Mouse (Mus musculus): ENCODE results near the gene Fbxl17. TPM values are rescaled to one million over a fixed set of nuclear protein-coding genes. Genes with fewer than 3 reads are reported as not detected.

Gene Fbxl17
- polyA plus RNA-seq, 1 experiment from 2014 or later, result 7.7 TPM

- ATAC-seq (ENCODE audit: insufficient number of reproducible peaks, insufficient read depth, low FRiP score, low TSS enrichment, low read depth), result 0 out of 2 replicates have a peak, but pooled peaks have one; percentile 67
Observed at GRCm38 (mm10) chr17:63203582-63204190, 296.1 kb downstream of the Fbxl17 start.

GRCm38 (mm10) chr17:63198703-63199102 is 301.1 kb downstream of the Fbxl17 start:
- H3K4me3 ChIP-seq, result no peak overlapping the region
- H3K36me3 ChIP-seq, result no peaks in the 10 kb centered on the region
- H3K27ac ChIP-seq, result no peak overlapping the region
- H3K4me2 ChIP-seq, result no peak overlapping the region
- H3K9ac ChIP-seq, result no peak overlapping the region
- WGBS, result 90% methylated on average over 1 of the region's 1 CpGs
- ATAC-seq (ENCODE audit: insufficient number of reproducible peaks, insufficient read depth, low FRiP score, low TSS enrichment, low read depth), result no peak
- 0 out of 2 replicates have a peak, but pooled peaks cover 7% of the 10 kb centered on the region for H3K4me1 ChIP-seq
- no peaks in the 10 kb centered on the region for H3K9me3 ChIP-seq
- H3K27me3 ChIP-seq, result no peaks in the 10 kb centered on the region

More at GRCm38 (mm10) chr17:63203582-63204190, 296.1 kb downstream of the Fbxl17 start:
- 0 out of 2 replicates have a peak, but pooled peaks cover 3% of the 10 kb centered on the region for H3K4me1 ChIP-seq
- no peak overlapping the region for H3K4me2 ChIP-seq
- 65% methylated on average over 8 of the region's 8 CpGs for WGBS
- no peak overlapping the region for H3K9ac ChIP-seq
- no peaks in the 10 kb centered on the region for H3K9me3 ChIP-seq
- no peak overlapping the region for H3K4me3 ChIP-seq
- no peaks in the 10 kb centered on the region for H3K36me3 ChIP-seq
- H3K27ac ChIP-seq, result no peak overlapping the region
- H3K27me3 ChIP-seq, result no peaks in the 10 kb centered on the region

- Histone ChIP-seq H3K4me1 (0 out of 2 replicates have a peak, but pooled peaks cover 7% of the 10 kb centered on the region), H3K4me2 (no peak overlapping the region), H3K4me3 (no peak overlapping the region), H3K27me3 (no peaks in the 10 kb centered on the region), H3K27ac (no peak overlapping the region), H3K9me3 (no peaks in the 10 kb centered on the region), H3K36me3 (no peaks in the 10 kb centered on the region), H3K9ac (no peak overlapping the region)
- no peak for ATAC-seq (ENCODE audit: insufficient number of reproducible peaks, insufficient read depth, low FRiP score, low TSS enrichment, low read depth)
- WGBS, result 90% methylated on average over 2 of the region's 2 CpGs
Observed at GRCm38 (mm10) chr17:63195496-63195895, 304.3 kb downstream of the Fbxl17 start.

GRCm38 (mm10) chr17:63193196-63193595 is 306.6 kb downstream of the Fbxl17 start:
- Histone ChIP-seq H3K27me3 (no peaks in the 10 kb centered on the region), H3K36me3 (no peaks in the 10 kb centered on the region), H3K4me3 (no peak overlapping the region), H3K4me1 (0 out of 2 replicates have a peak, but pooled peaks cover 7% of the 10 kb centered on the region), H3K9ac (no peak overlapping the region), H3K27ac (no peak overlapping the region), H3K9me3 (no peaks in the 10 kb centered on the region), H3K4me2 (no peak overlapping the region)
- ATAC-seq (ENCODE audit: insufficient number of reproducible peaks, insufficient read depth, low FRiP score, low TSS enrichment, low read depth), result no peak
- WGBS, result 70% methylated on average over 7 of the region's 7 CpGs

GRCm38 (mm10) chr17:63191345-63191744 is 308.5 kb downstream of the Fbxl17 start:
- H3K9me3 ChIP-seq, result no peaks in the 10 kb centered on the region
- no peak overlapping the region for H3K27ac ChIP-seq
- no peak overlapping the region for H3K4me2 ChIP-seq
- H3K27me3 ChIP-seq, result no peaks in the 10 kb centered on the region
- no peak overlapping the region for H3K9ac ChIP-seq
- no peaks in the 10 kb centered on the region for H3K36me3 ChIP-seq
- H3K4me1 ChIP-seq, result 0 out of 2 replicates have a peak, but pooled peaks cover 7% of the 10 kb centered on the region
- H3K4me3 ChIP-seq, result no peak overlapping the region
- no peak for ATAC-seq (ENCODE audit: insufficient number of reproducible peaks, insufficient read depth, low FRiP score, low TSS enrichment, low read depth)
- 77% methylated on average over 8 of the region's 8 CpGs for WGBS

GRCm38 (mm10) chr17:63189274-63189673 is 310.5 kb downstream of the Fbxl17 start:
- H3K27ac ChIP-seq, result no peak overlapping the region
- H3K36me3 ChIP-seq, result no peaks in the 10 kb centered on the region
- no peak overlapping the region for H3K4me3 ChIP-seq
- H3K9ac ChIP-seq, result no peak overlapping the region
- no peak overlapping the region for H3K4me2 ChIP-seq
- no peak for ATAC-seq (ENCODE audit: insufficient number of reproducible peaks, insufficient read depth, low FRiP score, low TSS enrichment, low read depth)
- H3K4me1 ChIP-seq, result peaks cover 8% of the 10 kb centered on the region; the same call in 1 of the 2 replicates
- no peaks in the 10 kb centered on the region for H3K27me3 ChIP-seq
- no peaks in the 10 kb centered on the region for H3K9me3 ChIP-seq
- 88% methylated on average over 8 of the region's 8 CpGs for whole genome bisulfite sequencing

- WGBS, result 61% methylated on average over 9 of the region's 9 CpGs
- H3K4me1 ChIP-seq, result peaks cover 3% of the 10 kb centered on the region; the same call in 1 of the 2 replicates
Observed at GRCm38 (mm10) chr17:63185531-63185930, 314.3 kb downstream of the Fbxl17 start.

GRCm38 (mm10) chr17:63184844-63185504 is 314.8 kb downstream of the Fbxl17 start:
- Histone ChIP-seq H3K9ac (no peak overlapping the region), H3K4me1 (peaks cover 3% of the 10 kb centered on the region; the same call in 1 of the 2 replicates), H3K36me3 (no peaks in the 10 kb centered on the region), H3K27ac (no peak overlapping the region), H3K4me2 (no peak overlapping the region), H3K9me3 (no peaks in the 10 kb centered on the region), H3K27me3 (no peaks in the 10 kb centered on the region), H3K4me3 (no peak overlapping the region)
- no peak for ATAC-seq (ENCODE audit: insufficient number of reproducible peaks, insufficient read depth, low FRiP score, low TSS enrichment, low read depth)
- 75% methylated on average over 10 of the region's 10 CpGs for WGBS

More at GRCm38 (mm10) chr17:63185531-63185930, 314.3 kb downstream of the Fbxl17 start:
- Histone ChIP-seq H3K27ac (no peak overlapping the region), H3K9me3 (no peaks in the 10 kb centered on the region), H3K4me3 (no peak overlapping the region), H3K36me3 (no peaks in the 10 kb centered on the region), H3K4me2 (no peak overlapping the region), H3K9ac (no peak overlapping the region), H3K27me3 (no peaks in the 10 kb centered on the region)
- ATAC-seq (ENCODE audit: insufficient number of reproducible peaks, insufficient read depth, low FRiP score, low TSS enrichment, low read depth), result no peak

GRCm38 (mm10) chr17:63183431-63183830 is 316.4 kb downstream of the Fbxl17 start:
- H3K4me1 ChIP-seq, result peaks cover 3% of the 10 kb centered on the region; the same call in 1 of the 2 replicates
- H3K27ac ChIP-seq, result no peak overlapping the region
- H3K4me3 ChIP-seq, result no peak overlapping the region
- no peaks in the 10 kb centered on the region for H3K27me3 ChIP-seq
- no peaks in the 10 kb centered on the region for H3K9me3 ChIP-seq
- H3K4me2 ChIP-seq, result no peak overlapping the region
- H3K36me3 ChIP-seq, result no peaks in the 10 kb centered on the region
- WGBS, result 78% methylated on average over 3 of the region's 3 CpGs
- no peak overlapping the region for H3K9ac ChIP-seq
- ATAC-seq (ENCODE audit: insufficient number of reproducible peaks, insufficient read depth, low FRiP score, low TSS enrichment, low read depth), result no peak

GRCm38 (mm10) chr17:63181661-63182060 is 318.2 kb downstream of the Fbxl17 start:
- ATAC-seq (ENCODE audit: insufficient number of reproducible peaks, insufficient read depth, low FRiP score, low TSS enrichment, low read depth), result no peak
- H3K27me3 ChIP-seq, result no peaks in the 10 kb centered on the region

GRCm38 (mm10) chr17:63180042-63180441 is 319.8 kb downstream of the Fbxl17 start:
- Histone ChIP-seq H3K4me2 (no peak overlapping the region), H3K27me3 (no peaks in the 10 kb centered on the region), H3K4me3 (no peak overlapping the region), H3K9me3 (no peaks in the 10 kb centered on the region), H3K9ac (no peak overlapping the region), H3K36me3 (no peaks in the 10 kb centered on the region), H3K27ac (no peak overlapping the region), H3K4me1 (peaks cover 10% of the 10 kb centered on the region; the same call in 1 of the 2 replicates)
- 91% methylated on average over 3 of the region's 3 CpGs for WGBS
- no peak for ATAC-seq (ENCODE audit: insufficient number of reproducible peaks, insufficient read depth, low FRiP score, low TSS enrichment, low read depth)

More at GRCm38 (mm10) chr17:63181661-63182060, 318.2 kb downstream of the Fbxl17 start:
- WGBS, result 64% methylated on average over 5 of the region's 5 CpGs
- Histone ChIP-seq H3K36me3 (no peaks in the 10 kb centered on the region), H3K4me1 (peaks cover 4% of the 10 kb centered on the region; the same call in 1 of the 2 replicates), H3K27ac (no peak overlapping the region), H3K4me3 (no peak overlapping the region), H3K9me3 (no peaks in the 10 kb centered on the region), H3K9ac (no peak overlapping the region), H3K4me2 (no peak overlapping the region)

- H3K27me3 ChIP-seq, result no peaks in the 10 kb centered on the region
- H3K4me2 ChIP-seq, result no peak overlapping the region
- ATAC-seq (ENCODE audit: insufficient number of reproducible peaks, insufficient read depth, low FRiP score, low TSS enrichment, low read depth), result no peak
- H3K9me3 ChIP-seq, result no peaks in the 10 kb centered on the region
- 95% methylated on average over 2 of the region's 2 CpGs for WGBS
- H3K4me3 ChIP-seq, result no peak overlapping the region
- no peaks in the 10 kb centered on the region for H3K36me3 ChIP-seq
- no peak overlapping the region for H3K27ac ChIP-seq
- peaks cover 15% of the 10 kb centered on the region; the same call in 1 of the 2 replicates for H3K4me1 ChIP-seq
- no peak overlapping the region for H3K9ac ChIP-seq
Observed at GRCm38 (mm10) chr17:63178331-63178730, 321.5 kb downstream of the Fbxl17 start.

All from embryonic facial prominence, embryonic 13.5 days (tissue).